Mouse (Mus musculus): Measurements from ENCODE around the gene Gpc6.

The Gpc6 gene

DNA sequence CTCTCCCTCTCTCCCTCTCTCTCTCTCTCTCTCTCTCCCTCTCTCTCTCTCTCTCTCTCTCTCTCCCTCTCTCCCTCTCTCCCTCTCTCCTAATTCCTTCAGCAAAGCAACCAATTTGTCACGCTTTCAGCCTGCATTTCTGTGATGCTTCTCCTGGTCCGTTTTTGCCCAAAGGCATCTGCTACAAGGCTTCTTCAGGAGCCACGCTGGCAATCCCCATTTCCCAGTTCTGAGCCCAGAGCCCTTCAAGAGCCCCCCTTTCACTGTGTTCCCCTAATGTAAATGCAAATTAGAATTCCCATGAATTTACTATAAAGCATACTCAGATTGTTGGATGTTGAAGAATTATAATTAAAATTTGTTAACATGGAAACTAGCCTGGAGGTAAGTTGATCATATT is 686.0 kb downstream of the Gpc6 start:
- DNase-seq (ENCODE audit: low spot score), result no peak

DNA sequence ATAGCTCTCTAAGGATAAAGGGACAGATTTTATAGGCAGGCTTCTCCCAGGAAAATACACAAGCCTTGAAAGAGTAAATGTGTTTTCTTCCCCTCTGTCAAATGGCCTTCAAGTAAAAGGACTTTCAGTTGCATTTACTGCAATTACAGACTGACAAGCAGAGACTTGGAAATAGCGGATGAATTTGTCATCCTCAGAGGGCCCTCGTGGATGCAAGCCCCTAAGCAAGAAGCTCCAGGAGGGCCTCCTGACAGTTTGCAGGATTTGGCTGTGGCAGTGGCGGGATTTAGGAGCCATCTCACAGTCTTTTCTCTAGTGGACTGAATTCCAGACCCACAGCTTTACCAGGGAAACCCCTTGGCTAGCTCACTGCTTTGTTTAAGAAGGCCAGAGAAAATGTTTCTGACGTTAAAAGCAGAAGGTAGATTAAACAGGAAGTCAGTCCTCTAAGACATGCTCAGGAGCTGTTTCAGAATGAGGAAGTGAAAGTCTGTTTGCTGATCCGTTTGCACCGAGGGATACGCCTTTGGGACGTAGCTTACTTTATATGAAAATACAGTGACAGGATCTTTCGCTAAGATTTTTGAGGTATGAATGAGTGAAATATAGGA is 700.1 kb downstream of the Gpc6 start:
- DNase-seq (ENCODE audit: low spot score), result no peak

DNA sequence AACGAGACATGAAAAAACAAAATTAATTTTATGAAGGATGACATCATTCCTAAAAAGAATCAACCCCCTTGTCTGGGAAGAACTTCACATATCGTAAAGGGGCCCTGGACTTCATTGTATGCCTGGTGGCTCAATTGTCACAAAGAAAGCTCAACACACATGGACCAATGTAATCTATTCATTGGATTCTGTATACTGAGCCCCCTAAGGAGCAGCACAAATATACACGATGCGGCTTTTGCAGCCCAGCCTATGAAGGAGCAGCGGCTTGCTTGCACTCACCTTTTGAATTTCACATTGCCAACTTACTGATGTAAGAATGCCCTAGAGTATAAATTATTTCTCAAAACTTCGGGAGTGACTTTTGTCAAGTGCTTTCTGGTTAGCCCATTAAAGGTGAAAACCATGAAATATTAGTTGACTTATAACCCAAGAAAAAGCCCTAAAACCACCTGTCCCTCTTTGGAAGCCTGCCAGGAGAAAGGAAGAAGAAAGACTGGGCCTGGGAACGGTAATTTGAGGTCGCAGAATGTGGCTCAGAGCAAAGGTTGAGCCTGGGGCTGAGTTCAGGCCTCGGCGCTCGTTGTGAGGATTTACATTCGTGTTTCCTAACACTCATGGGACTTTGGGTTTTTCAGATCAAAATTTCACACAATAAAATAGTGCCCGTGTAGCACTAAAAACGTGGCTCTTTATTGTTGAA is 709.3 kb downstream of the Gpc6 start:
- DNase-seq (ENCODE audit: low spot score), result no peak

DNA sequence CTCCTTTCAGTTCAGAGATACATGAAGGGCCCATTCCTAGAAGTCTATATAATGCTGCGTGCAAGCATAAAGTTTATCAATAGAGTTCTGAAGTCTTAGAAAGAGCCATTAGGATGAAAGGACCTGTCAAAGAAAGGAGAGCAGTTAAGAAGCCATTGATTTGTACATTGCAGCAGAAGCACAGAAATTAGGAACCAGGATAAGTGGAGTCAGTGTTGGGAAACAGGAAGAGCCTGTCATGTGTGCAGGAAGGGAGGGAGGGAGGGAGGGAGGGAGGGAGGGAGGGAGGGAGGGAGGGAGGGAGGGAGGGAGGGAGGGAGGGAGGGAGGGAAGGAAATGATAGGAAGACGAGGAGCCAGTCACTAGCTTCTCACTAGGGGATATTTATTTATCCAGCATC is 716.7 kb downstream of the Gpc6 start:
- DNase-seq (ENCODE audit: low spot score), result no peak

DNA sequence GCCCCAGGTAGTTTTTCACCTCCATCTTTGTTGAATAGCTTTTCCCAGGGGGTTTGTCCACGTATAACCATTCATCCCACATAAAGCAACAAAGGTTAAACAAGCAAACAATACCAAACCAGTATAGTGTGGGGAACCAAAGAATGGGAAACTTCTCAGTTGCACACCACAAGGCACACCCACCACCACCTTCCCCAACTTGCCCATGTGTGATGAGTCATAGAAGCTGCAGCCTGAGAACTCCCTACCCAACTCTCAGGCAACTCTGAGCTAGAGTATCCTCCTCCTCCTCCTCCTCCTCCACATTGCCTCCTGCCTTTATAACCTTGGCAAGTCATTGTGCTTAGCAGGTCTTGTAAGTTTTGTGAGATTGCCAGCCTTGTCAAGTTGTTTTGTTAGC is 718.0 kb downstream of the Gpc6 start:
- DNase-seq (ENCODE audit: low spot score), result no peak

DNA sequence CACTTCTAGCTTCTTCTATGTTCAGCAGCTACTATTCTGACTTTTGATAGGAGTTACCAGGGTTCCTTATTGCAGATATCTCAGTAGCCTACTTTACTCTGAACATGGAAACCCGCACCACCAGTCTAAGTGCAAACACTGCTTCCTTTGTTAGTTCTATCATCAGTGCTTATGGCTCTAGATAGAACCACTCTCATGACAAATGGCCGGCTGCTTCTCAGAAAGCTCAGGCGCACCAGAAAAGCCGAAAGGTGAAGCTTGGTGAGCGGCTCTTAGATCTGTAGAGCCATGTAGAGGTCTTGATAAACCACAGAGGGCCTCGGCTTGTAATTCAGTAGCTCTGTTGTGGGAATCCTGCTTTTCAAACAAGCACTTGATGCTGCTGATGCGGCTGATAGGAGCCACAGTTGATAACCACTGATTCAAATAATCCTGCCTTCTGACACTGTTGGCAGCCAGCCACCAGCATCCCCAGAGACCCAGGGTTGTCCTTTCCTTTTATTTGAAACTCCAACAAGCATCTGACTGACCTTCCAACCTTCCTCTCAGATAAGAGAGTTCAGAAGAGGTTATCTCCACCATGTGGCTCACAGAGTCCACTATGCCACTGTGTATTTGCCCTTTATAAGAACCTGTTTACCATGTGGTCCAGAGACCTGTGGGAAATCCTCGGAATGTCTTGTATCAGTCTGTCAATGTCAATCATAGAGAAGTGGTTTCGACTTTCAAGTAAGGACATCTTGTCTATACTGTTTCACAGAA is 723.3 kb downstream of the Gpc6 start:
- peak; percentile 22 for DNase-seq (ENCODE audit: low spot score)

DNA sequence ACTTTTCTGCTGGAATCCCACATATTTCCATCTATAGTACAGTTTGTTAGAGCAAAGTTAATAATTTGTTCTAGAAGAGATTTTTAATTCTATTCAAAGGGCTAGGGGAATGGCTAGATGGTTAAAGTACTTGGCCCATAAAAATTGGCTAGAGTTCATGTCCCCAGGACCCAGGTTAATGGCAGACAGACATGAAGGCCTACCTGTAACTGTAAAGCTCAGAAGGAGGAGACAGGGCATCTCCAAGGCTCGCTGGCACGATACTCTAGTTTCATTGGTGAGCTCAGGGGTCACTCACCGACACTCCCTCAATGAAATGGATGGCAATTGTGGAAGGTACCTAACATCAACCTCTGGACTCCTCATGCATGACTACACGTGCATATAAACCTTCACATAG is 725.0 kb downstream of the Gpc6 start:
- no peak for DNase-seq (ENCODE audit: low spot score)

DNA sequence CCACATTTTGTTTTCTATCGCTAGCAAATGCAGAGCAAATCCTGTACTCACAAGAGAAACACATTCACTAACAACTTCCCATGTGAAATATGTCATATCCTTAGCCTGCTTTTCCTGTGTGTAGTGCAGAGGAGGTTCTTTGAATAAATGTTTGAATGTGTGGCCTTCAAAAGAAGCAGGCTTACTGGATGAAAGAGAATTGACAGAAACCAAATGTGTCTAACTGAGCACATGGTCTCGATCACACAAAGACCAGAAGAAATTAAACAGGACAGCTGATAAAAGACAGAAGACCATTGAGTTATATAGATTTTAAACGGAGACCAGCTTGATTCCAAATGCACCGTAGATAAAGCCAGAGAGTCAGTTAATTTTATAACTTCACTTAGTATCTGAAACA is 726.2 kb downstream of the Gpc6 start:
- no peak for DNase-seq (ENCODE audit: low spot score)

DNA sequence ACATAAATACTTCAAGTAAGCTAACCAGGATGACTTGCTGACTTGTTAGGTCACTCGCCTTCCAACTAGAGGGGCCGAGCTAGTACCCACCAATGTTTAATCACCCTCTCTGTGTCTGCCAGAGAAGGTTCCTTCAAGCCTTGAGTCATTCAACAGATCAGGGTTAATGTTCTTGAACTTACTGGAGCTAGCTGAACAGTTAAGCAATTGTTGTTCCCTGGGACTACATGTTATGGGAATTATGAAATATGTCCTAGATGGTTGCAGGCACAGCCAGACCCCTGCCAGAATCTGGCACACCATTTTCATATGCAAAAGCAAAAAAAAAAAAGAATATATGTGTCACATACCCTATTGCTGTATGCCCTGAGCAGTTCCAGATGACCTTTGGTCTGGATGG is 726.8 kb downstream of the Gpc6 start:
- no peak for DNase-seq (ENCODE audit: low spot score)

DNA sequence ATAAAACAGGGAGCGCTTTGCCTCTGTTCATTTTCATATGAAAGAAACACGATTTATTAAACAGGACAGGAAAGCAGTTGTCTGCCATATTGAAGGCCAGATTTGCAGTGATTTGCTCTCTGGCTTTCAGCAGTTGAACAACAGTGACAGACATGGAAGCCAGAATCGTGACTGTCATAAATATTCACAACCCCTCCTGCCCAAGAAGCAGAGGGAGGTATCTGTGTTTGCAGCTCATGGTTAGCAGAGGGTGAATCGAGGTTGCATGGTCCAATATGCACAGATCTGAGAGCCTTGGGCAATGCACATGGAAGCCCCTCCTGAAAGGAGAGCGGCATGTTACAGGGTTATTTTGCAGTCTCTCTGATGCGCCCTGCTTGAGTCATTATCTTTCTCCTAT is 730.3 kb downstream of the Gpc6 start:
- no peak for DNase-seq (ENCODE audit: low spot score)

DNA sequence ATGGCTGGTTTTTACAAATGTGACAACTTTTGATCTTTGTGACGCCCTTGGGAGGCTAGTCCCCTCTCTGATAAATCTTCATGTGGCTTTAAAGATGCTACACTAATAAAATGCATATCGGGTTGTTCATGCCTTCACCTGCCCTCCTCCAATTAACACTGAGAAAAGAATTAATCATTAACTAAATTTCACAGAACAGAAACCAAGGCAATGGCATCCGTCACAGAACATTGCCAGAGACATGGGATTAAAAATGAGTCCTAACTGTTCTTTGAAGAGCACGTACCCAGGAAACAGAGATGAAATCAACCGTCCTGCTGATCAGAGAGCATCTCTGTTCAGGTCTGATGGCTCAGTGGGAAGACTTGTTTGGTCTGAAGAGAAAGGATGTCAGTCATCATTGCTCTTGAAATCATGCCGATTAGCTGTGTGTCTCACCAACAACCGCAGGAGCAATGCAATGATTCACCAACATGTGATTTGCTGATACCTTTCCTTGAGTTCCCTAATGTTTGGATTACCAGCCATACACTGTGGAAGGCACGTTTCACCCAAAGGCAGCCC is 734.2 kb downstream of the Gpc6 start:
- DNase-seq (ENCODE audit: low spot score), result no peak

DNA sequence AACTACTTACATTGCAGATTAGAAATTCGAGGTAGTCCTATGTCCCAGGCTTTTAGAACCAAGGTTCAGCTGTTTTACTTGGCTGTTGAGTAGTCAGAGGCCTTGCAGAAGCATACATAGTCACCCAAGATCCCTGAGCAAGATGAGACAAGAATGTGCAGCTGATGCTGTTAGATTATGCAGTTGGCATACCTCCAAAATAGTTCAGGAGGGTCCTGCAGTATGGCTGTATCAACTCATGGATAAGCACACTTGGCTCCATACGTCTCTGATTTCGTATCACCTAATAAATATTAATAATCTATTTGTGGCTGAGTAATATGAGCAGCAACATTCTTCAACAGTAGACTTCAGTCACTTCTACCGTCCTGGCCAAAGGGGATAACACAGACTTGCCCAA is 737.1 kb downstream of the Gpc6 start:
- DNase-seq (ENCODE audit: low spot score), result no peak

DNA sequence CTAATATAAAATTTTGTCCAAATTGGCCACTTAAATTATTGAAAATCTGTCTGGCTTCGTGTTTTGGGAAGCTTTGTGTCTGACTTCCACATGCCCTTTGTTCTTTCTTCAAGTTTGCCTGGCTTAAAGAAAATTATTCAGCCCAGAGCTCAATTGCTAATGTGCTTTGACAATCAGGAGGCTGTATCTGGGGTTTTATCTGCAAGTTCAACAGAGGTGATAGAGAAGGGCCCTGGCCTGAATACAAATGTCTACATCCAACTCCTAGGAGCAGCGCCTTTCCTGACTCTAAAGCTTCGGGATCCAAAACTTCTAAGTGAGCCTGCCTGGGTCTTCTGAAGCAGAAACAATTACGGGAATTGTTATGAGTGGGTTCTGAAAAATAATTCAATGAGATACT is 739.7 kb downstream of the Gpc6 start:
- no peak for DNase-seq (ENCODE audit: low spot score)

DNA sequence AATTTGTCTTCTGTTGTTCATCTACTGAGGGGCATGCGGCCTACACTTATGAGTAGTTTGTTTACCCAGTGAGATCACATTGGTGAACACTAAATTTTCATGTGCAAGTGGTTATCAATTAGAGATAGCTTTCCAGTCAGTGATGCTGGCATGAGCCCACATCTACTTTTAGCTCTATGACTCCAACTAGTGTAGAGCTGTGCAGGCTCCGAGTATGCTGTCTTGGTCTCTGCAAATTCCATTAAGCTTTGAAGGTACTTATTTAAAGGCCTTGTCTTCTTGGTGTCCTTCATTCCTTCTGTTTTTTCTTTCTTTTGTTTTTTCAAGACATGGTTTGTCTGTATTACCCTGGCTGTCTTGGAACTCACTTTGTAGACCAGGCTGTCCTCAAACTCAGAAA is 741.0 kb downstream of the Gpc6 start:
- DNase-seq (ENCODE audit: low spot score), result no peak

DNA sequence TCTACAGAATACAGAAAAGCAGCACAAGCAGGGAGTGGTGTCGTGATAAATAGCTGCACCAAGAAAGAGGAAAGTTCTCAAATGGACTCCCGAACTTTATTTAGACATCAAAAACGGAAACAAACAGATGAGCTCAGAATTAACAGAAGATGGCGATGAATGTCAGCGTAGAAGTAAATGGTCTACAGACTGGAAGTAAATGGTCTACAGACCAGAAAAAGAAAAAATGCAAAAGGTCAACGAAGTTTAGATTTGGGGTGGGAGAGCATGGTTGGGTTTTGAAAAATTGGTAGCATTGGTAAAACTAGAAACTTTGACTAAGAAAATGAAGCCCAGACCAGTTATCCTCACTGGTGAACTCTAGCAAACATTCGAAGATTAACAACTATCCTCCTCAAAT is 748.4 kb downstream of the Gpc6 start:
- no peak for DNase-seq (ENCODE audit: low spot score)

DNA sequence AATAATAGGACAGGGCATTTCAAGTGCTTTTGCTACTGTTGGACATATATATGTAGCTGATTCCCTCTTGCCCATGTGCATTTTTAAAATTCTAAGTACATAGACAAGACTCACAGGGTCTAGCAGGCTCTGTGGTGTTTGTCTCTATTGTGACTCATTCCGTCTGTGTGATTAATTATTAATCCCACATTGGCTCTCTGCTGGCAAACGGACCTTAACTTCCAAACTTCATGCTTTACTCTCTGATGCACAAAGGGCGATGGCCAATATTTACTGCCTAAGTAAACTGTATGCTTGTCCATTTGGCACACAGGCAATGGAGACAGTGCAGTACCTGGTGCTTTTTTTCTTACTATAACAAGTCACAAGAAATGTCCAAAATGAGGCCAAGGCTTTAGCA is 749.4 kb downstream of the Gpc6 start:
- DNase-seq (ENCODE audit: low spot score), result no peak

DNA sequence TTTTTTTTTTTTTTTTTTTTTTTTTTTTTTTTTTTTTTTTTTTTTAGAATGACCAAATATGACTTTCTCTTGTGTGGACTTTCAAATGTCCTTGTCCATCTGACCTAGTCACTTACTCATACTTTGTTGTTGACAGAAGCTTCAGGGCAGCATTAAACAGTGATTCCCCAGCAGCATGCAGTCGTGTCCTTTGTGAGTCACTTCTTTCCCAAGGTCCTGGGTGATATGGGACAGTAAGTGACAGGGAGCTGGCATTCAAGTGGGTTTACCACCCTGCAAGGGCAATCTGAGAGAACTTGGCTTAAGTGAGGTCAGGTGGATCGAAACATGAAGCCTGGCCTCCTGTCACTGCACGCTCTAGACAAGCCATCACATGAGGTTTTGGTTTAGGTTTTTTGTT is 754.8 kb downstream of the Gpc6 start:
- DNase-seq (ENCODE audit: low spot score), result no peak

DNA sequence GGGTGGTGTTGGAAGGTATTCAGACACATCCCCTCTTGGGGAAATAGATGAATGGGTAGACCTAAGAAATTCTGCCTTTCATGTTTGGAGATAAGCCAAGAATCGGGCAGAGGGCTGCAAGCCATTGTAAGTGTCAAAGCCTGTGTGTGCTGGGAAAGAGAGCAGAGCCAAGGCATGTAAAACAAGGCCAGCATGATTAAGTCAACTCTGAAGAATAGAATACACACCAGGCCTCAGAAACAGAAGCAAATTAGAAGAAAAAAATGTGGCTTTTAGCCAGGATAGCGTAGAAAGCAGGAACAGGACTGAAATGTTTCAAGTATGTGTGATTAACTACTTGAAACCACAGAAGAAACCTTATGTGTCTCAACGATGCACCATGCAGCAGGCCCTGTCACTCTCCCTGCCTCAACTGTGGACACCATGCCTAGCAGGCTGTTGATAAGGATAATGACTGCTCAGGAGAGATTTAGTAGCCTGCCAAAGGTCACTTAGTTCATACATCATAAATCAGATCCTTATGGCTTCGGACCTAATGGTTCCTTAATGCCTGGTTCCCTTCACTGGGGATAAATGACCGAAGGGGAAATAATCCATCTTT is 756.3 kb downstream of the Gpc6 start:
- DNase-seq (ENCODE audit: low spot score), result peak; percentile 51

DNA sequence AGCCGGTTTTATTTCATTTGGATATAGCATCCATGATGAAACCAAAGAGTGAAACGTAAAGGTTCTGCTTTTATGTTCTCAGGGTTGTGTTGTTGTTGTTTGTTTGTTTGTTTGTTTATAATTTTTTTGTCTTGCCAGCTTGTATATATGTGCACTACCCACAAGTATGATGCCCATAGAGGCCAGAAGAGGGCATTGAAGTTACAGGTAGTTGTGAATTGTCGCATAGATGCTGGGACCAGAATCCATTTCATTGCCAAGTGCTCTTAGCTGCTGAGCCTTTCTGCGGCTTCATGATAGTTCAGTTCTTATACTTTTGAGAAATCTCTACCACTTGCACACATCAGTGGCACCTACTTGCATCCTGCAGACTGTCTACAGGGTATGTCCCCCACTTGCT is 758.0 kb downstream of the Gpc6 start:
- DNase-seq (ENCODE audit: low spot score), result no peak

DNA sequence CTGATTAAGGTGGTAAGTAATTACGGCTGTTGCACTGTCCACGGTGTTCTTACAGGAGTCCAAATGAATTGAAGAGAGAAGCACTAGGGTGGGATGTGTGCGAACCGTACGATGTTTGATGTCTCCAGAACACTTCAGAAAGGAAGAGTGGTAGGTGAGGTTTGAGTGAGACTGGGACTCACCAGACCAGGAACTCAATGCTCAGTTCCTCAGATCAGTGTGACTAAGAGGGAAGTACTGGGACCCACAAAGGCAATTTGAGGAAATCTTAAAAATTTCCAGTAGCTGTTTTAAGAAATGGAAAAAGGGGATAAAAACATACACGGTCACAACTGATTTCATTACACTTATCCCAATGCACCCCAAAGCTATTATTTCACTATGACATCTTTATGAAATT is 764.7 kb downstream of the Gpc6 start:
- no peak for DNase-seq (ENCODE audit: low spot score)

DNA sequence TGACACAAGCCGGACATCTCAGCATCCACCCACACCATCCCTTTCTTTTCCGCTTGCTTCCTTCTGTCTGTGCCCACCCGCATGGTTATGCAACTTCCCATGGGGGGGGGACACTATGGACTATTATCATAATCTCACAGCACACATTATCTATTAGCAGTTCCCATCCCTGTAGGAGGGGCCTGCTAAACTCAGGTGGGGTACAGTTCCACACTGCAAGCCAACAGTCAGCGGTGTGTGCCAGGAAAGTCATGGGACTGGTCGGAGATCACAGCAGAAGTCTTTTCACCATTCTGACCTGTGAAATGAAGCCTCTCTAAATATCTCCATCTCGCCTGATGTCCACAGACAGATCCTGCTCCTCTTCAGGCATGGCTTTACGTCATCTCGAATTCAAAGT is 770.5 kb downstream of the Gpc6 start:
- no peak for DNase-seq (ENCODE audit: low spot score)

DNA sequence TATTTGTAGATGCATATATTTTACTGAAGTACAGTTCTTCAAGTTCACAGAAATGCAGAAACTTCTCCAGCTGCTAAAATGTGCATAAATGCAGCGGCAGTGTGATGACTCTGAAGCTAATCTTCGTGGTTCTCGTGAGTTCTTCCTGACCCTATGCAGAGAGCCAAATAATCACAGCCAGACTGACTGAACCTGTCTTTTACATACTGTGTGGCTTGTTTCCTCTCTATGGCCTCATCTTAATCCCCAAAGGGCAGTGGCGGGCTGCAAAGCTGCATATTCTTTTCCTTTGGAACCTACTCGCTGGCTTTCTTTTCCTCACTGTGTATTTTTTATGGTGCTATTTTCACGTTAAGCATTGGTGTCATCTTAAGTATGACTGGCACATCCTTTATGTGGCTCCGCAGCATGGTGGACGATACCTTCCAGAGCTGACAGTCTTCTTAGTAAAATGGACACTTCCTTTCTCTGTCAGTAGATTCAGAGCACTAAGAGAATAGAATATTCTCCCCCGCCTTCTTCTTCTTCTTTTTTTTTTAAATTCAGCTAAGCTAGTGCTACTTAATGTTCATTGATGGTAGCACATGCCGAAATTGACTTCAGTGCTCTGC is 775.7 kb downstream of the Gpc6 start:
- no peak for DNase-seq (ENCODE audit: low spot score)
